Mouse (Mus musculus): ENCODE results near the gene Bcar3.

Bcar3 gene

DNA sequence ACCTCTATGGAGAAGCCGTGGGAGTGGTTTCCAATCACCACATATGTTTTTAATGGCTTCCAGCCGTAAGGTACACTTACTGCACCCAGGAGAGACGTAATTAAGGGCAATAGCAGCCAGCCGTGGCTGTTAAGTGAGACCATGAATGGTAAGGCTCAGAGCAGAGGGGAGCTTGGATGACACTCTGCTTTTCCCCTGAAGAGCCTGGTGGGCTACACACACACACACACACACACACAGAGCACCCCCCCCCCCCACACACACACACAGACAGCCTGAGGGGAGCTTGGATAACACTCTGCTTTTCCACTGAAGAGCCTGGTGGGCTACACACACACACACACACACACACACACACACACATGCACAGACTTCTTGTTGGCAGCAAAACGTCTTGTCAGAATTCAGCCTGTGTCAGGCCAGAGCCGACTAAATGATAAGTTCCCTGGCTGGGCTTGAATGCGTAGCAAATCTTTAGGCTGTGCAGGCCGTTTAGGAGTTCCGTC is 224.3 kb downstream of the Bcar3 start:
- no peak for DNase-seq

DNA sequence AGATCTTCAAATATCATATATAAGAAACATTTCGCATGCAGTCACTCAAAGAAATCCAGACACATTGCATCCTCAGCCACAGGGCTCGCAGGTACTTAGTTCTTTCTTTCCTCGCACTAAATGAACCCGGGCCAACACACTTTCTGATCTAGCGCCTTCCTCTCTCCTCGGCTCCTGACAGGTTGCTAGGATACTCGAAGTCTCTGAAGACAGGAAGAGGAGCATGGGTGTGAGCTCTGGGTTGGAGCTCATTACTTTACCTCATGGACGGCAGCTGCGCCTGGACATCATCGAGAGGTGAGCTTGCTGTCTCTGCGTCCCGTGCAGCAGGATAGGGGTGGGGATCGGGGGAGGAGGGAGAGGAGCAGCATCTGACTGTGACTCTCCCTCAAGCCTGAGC is 225.1 kb downstream of the Bcar3 start:
- DNase-seq = no peak

DNA sequence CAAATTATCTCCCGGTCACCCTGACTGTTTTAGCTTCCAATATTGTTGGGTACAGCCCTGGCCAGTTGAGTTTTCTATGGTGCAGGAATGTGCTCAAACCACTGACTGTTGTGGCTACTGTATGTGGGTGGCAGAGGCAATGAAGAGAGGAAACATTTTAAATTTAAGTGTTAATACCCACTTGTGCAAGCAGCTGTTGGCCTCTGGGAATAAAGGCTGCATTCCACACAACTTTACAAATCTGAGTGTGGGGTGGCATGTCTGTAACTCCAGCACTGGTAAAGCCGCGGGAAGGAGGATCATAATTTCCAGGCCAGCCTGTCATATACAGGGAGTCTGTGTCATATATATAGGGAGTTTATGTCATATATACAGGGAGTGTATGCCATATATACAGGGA is 226.4 kb downstream of the Bcar3 start:
- no peak for DNase-seq

DNA sequence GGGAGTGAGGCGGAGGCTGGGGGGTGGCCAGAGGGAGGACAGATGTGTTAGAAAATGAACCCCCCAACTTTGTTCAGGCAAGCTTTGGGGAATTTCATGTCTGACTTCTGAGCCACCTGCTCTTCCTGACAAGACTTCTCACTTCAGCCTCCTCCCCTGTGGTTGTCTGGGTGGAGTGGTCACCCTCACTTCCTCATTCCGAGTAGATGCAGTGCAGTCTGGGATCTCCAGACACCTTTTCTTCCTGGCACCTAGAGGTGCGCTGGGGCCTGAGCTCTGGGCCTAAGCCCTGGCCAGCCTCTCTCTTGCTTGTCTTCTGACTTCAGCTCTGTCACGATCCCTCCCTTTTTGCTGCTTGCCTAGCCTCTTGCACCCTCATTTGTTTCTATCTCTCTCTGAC is 226.9 kb downstream of the Bcar3 start:
- DNase-seq = no peak

DNA sequence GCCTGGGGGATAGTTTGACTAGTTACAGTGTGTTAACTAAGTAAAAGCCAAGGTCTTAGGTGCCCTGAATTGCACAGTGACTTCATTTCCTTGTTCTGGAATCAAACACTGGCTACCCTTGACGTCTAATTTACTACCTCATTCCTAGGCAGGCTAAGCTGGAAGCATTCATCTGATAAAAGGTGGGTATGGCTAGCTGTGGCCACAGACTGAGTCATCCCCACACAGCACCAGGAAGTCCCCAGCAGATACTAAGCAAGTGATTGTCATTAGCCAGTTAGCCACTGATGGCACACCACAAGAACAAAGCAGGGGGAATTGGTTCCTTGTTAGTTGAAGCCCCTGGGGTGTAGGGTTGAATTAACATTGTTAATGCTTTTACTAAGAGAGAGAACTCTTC is 227.4 kb downstream of the Bcar3 start:
- no peak for DNase-seq

DNA sequence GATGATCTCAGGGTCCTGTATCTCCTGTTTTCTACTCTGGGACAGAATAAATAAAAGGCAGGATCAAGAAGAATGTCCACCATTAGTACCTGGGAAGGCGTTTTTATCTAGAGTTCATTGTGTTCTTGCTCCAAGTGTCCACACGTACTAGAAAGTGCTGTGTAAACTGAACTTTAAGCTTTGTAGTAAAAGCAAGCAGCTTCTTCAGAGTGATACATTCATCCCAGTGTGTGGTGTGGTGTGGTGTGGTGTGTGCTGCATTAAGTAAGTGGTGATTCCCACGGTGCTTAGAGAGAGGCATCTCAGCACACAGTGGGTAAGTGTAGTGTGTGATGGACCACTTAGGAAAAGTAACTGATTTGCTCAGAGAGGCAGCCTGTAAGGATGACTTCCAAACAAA is 234.5 kb downstream of the Bcar3 start:
- DNase-seq = no peak

DNA sequence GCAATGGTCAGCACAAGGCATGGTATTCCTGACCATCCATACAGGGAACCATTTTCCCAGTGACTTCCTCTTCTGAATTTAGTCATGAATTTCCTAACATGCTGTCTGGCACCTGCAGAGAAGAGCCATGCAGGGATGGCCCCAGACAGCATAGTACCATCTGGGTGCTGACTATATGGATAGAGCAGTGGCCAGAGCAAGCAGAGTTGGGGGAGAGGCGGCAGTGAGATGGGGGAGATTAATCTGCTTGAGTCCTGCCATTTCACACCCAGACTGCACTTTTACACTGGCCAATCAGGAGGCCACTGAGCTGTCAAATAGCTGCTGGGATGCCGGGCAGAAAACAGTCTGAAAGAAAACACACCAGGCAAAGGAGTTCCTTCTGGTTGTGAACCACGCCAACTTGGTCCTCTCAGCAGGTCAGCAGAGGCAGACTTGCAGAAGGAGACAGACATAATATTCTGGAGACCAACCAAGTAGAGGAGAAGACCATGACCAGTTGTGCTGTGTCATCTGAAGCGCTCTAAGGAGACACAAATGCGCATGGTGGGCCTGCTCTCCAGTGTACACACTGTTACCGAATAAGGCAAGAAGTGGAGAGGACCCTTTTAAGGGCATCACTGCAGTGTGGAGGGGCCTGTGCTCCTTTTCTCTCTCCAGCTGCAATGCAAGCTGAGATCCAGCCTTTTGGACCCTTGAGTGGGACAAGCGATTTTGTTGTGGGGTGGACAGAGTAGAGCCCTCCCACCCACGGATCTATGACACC is 242.2 kb downstream of the Bcar3 start:
- no peak for DNase-seq

DNA sequence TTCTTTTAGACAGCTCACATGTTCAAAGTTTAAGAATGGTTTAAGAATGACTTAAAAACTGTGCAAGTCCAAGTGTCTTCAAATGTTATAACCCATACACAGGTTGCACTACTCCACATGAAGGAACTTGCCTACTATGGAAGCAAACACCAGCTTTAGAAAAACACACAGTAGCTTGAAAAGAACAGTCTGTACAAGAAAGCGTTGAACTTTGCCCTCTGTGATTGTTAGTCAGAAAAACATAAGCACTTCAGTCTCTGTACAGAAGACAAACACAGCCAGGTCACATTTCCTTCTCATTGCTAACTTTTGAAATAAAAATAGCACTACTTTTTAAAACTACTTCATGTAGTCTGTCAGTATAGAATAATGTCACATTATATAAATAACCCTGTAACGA is 244.9 kb downstream of the Bcar3 start:
- DNase-seq = no peak

DNA sequence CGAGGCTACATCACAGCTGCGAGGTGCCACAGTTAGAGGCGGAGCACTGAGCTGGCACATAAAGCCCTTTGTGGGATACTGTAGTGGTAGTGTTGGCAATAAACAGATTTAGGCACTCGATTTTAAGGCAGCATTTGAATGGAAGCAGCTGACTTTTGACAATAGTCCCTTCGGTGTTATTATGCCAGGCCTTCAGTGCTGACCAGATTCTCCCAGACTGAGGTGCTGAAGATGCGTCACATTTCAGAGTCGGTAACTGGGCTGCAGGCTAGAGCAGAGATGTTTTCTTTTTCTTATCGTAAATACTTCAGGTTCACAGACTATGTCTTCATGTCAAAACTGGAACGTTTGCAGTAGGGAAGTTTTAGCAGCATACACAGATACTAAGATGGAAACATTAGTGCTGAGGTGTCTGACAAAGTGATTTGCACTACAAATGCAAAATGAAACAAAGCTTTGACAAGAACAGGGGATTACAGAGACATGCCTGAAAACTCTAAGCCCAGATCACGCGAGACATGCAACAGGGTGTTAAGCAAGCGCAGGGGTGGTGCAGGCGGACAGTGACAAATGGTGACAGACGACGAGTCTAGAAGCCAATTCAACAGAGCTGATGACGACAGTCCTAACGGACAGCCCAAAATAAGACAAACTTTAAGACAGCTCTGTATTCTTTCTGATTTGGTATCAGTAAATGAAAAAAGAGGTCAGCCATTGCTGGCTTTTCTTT is 246.2 kb downstream of the Bcar3 start:
- DNase-seq = no peak

DNA sequence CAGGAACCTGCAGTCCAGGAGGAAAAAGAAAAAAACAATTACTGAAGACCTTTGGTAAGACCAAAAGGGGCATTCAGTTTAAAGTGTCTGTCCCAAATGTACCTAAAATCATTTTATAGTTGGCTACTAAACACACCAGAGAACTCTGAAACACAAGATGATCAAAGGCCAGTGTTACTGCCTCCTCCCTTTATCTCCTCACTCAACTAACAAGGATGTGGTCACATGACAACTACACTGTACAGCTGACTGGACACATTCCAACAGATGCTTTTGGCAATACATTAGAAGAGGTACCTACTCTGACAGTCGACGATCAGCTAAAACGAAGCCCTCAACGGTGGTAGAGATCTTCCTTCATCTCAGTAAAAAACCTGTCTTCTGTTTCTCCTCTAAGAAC is 247.0 kb downstream of the Bcar3 start:
- DNase-seq = no peak

DNA sequence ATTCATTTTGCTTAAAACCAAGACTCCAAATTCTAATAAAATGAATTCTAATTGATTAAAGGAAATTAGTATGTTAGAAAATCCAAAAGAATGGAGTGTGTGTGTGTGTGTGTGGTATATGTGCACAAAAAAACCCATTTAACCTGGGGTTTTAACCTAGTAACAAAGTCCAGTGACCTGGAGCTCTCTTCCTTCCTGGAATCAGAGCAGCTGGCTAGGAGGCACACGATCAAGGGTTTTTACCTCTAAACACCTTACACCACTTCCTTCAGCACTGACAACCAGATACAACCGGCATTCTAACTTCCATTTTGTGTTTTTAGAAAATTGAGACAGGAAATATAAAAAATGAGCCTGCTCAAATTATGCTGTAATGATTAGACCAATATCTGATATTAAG is 251.4 kb downstream of the Bcar3 start:
- no peak for DNase-seq

DNA sequence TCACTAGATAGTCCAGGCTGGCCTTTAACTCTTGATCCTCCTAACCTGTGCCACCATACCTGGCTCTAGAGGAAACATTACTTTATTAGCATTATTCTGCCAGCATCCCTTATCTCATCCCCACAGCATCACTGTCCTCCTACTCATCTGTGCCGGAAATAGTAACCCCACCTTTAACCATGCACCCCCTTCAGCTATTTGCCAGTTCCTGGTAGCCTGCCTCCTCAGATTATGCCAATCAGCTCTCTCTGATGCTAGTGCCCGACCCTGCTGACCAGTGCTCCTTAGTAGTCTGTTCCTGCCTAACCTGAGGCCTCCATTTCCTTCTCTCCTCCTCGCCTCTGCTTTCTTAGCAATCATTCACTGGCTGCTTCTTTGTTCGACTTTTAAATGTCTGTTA is 253.5 kb downstream of the Bcar3 start:
- DNase-seq = no peak

DNA sequence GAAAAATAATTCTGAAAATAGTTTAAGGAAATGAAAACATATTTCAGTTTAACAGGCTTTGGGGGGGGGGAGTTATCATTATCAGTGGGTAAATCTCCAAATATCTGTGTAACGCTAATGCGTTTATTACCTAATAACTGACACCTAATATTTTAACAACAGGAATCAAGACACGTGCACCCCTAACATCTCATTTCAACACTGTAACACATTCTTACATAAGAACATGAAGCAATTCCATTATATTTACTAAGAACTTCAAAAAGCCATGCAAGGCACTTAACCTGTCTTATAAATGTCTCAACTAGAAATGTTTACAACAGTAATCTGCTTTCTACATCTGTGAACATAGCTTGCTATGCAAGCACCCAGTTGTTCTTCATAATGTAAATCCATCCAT is 257.2 kb downstream of the Bcar3 start:
- no peak for DNase-seq

DNA sequence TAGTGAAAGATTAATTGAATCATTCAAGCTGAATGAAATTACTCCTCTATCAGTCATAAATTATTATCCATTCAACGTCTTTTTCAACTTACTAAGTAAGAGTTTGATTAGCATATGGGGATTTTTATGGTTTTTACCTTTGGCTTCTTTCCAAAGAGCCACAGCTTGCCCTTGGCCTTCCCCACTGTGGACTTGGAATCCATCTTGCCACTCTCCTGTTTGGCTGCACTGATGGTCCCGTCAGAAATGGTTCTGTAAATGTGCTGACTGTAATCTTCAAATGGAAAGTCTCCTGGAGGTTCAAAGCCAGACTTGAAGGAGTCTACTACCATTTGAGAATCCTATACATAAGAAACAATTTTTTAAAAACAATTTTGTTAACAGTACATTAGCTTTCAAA is 263.8 kb downstream of the Bcar3 start:
- no peak for DNase-seq

DNA sequence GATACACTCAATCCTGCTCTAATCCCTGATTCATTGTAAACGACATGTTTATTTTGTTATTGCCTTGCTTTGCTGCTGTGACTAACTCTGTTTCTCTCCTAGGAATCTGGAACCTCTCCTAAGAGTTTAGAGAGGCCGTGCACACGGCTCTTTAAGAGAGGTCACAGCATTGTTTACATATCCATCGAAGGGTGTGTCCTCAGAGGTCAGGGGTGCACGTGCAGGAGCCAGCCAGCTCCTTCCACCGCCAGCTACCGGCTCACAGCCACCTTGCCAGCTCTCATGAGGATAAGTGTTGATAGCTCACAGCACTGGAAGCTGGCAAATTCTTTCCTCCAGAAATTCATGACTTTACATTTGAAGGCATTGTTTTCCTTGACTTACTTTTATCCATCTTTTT is 271.3 kb downstream of the Bcar3 start:
- DNase-seq = no peak

DNA sequence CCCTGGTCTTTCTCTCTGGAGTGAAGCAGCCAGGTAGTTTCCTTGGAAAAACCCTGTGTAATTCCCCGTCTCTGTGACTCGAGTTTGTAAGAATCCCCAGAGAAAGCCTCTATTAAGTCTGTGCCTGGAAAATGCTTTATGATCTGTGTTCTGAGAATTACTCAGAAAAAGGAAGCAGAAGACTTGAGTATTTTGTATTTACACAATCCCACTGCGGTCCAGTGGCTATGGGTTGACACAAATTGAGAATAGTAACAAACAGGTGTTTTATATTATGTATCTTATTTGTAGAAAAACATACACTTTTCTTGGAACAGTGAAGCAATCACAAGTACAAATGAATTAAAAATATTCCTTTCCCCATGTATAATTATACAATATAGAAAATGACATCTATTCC is 272.2 kb downstream of the Bcar3 start:
- DNase-seq = no peak

DNA sequence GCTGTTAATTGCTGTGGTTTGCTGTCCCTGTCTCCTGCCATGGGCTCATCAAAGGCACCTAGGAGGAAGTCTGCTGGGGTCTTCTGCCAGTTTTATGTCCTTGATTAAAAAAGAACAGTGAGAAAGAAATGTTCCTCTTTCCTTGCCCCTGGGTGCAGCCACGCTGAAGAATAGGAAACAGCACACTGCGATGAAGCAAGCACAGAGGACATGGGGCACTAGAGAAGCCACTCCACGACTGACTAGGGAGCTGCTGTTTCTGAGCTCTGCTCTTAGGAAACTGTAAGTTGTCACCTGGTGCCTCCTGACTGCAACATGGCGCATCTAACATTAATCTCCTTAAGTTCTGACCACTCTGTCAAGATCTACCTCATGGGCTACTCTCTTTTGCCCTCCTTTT is 272.6 kb downstream of the Bcar3 start:
- DNase-seq = no peak

DNA sequence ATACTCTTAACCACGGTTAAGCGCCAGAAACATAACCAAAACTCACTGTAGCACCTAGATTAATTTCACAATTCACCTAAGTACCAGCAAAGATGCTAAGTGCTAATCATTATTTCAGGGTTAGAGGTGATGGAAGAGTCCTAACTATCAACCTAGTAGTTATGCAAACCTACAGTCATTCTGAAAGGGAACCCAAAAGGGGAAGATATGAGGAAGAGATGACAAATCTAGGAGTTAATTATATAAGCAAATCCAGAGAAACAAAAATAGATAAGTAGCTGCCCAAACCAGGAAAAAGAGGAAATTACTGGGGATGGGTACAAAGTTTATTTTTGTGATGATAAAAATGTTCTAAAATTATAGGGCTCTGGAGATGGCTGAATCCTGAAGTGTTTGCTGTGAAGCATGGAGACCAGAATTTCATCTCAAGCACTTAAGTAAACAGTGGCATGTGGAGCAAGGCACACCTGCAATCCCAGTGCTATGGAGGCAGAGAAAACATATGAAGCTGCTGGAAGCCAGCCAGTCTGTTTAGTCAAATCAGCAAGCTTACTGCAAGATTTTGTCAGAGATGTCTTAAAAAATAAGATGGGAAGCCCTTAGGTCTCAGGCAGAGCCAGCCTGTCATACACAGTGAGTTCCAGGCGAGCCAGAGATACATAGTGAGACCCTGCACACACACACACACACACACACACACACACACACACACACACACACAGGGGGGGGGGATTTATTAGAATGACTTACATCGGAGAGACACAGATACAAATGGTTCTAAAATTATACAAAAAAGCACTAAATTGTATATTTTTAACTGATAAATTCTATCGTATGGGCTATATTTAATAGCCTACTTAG is 279.7 kb downstream of the Bcar3 start:
- no peak for DNase-seq

DNA sequence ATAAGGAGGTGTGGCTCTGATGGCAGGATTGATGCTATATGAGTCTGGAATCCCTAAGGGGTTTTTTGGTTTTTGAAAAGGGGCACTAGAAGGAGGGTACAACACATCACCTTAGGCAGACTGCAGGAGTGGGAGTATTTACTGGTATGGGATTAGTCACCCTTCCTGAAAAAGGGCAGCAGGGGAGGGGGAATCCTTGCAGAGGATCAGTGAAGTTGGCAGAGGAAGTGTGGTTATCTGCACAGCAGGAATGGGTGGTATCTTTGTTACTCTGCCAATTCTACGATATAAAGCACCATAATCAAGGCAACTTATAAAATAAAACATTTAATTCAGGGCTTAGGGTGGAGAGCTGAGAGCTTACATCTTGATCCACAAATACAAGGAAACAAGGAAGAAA is 281.0 kb downstream of the Bcar3 start:
- no peak for DNase-seq

DNA sequence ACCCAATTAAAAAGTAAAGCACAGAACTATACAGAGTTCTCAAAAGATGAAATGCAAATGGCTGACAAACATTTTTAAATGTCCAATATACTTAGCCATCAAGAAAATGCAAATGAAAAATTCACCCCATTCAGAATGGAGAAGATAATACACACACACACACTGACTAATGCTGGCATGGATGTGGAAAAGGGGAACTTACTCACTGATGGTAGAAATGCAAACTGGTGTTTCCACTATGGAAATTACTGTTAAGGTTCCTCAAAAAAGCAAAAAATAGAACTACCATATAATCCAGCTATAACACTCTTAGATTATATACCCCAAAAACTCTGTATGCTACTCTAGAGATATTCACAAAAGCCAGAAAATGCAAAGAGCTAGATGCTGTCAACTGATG is 283.4 kb downstream of the Bcar3 start:
- DNase-seq = no peak
